Mouse (Mus musculus) embryonic facial prominence, embryonic 14.5 days (tissue): ENCODE measurements around the gene Dzip1. TPM values are rescaled to one million over a fixed set of nuclear protein-coding genes. Genes with fewer than 3 reads are reported as not detected.

Source experiments
- ATAC-seq: fragments of 200-750 bp; cut with Nextera tagmentation; 2 replicates; pipeline ENCODE4 v1.8.0; 2017; ENCODE audit warnings: low read depth, moderate number of reproducible peaks, moderate TSS enrichment
- DNase-seq: peaks from one replicate; pipeline ENCODE4 v3.0.0-alpha.2; 2015; ENCODE audit warnings: low spot score
- H3K27ac ChIP-seq: fragments of 300-500 bp; sonication (generic); replicated peaks from 2 replicates; pipeline ENCODE4 v1.5.1; 2014; ENCODE audit warnings: low read depth, mild to moderate bottlenecking, low read length, moderate library complexity
- H3K27me3 ChIP-seq: fragments of 300-500 bp; sonication (generic); replicated peaks from 2 replicates; pipeline ENCODE4 v1.6.1; 2014; ENCODE audit warnings: low read length; ENCODE audit not compliant: control insufficient read depth, insufficient read depth
- H3K36me3 ChIP-seq: fragments of 300-500 bp; sonication (generic); 2 replicates; pipeline ENCODE4 v1.6.1; 2014; ENCODE audit warnings: low read length, mixed read lengths; ENCODE audit not compliant: control insufficient read depth, insufficient read depth
- H3K4me1 ChIP-seq: fragments of 300-500 bp; sonication (generic); 2 replicates; pipeline ENCODE4 v1.6.1; 2014; ENCODE audit warnings: antibody characterized with exemption, low read length; ENCODE audit not compliant: control insufficient read depth, insufficient read depth
- H3K4me2 ChIP-seq: fragments of 300-500 bp; sonication (generic); 2 replicates; pipeline ENCODE4 v1.6.1; 2014; ENCODE audit warnings: low read depth, mild to moderate bottlenecking, low read length, moderate library complexity, mixed read lengths
- H3K4me3 ChIP-seq: fragments of 300-500 bp; sonication (generic); 2 replicates; pipeline ENCODE4 v1.5.1; 2014; ENCODE audit warnings: low read depth, mild to moderate bottlenecking, low read length
- H3K9ac ChIP-seq: fragments of 300-500 bp; sonication (generic); 2 replicates; pipeline ENCODE4 v1.6.1; 2014; ENCODE audit warnings: low read depth, mild to moderate bottlenecking, low read length, moderate library complexity, mixed read lengths
- H3K9me3 ChIP-seq: fragments of 300-500 bp; sonication (generic); 2 replicates; pipeline ENCODE4 v1.6.1; 2016; ENCODE audit warnings: low read length; ENCODE audit not compliant: control insufficient read depth
- WGBS: fragments of 180-500 bp; shearing (Covaris S2); extraction: QIAGEN DNeasy Blood & Tissue Kit; methylation state at CpG from one replicate; pipeline ENCODE4 v1.1.7; 2014; 5-methylcytosine and 5-hydroxymethylcytosine counted together
- polyA plus RNA-seq: library from polyadenylated mRNA; unstranded; fragments of >200 nt; fragmentation: Nextera tagmentation; extraction: Ambion mirVana; gene quantifications from 2 replicates; pipeline ENCODE4 v1.2.1, GENCODE M21; 2014

The Dzip1 gene
- polyA plus RNA-seq, 1 experiment from 2014 or later = 20.0 TPM

DNA sequence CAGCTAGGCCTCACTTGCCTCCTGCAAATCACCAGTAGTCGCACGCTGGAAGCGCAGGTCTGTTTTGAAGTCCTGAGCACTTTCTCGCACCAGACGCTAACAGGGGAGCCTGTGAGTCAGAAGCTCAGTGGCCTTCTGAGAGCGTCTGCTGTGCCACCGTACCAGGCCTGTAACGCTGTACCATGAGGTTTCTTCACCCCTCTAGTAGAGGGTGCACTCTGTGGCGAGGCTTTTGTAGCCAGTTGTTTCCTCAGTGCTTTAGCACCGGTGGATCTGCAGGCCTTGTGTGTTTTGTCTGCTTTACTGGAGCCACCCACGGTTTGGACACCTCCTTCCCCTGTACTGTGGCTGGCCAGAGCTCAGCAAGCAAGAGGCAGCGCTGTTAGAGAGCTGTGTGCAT lies 16.8 kb upstream of the Dzip1 start:
- WGBS = 53% methylated on average over 12 of the region's 12 CpGs
- no peak overlapping the region for H3K9ac ChIP-seq
- H3K36me3 ChIP-seq = no peaks in the 10 kb centered on the region
- H3K4me2 ChIP-seq = no peak overlapping the region
- no peak for DNase-seq
- no peak overlapping the region for H3K4me3 ChIP-seq
- peaks cover 15% of the 10 kb centered on the region for H3K4me1 ChIP-seq
- ATAC-seq = no peak
- H3K9me3 ChIP-seq = no peaks in the 10 kb centered on the region
- H3K27ac ChIP-seq = no peak overlapping the region
- no peaks in the 10 kb centered on the region for H3K27me3 ChIP-seq

DNA sequence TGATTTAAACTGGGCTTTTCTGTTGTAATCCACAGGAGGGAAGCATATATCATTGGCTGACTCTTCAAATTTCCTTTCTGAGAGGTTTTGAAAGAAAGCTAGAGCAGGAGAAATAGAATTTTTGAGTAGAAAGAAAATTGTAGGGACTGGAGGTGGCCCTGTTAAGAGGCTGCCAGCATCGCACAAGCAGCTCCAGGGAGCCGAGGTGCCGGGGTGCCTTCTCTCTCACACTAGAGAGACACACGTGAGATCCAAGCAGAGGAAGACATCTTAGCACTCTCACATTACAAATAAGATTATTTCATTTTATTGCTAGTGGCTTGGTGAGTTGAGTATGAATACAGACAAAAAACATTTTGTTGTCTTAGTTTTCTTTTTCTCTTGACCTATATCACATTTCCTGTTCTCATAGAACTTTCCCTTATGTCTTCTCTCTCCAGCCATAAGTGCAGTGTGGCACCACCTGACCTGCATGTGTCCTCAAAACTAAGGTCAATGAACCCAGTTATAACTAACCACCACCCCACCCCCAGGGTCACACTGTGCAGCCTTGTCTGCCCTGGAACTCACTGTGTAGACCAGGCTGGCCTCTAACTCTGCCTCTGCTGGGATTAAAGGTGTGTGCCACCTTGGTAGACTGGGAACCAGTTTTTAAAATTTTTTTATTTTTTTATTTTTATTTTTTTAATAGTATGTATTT lies 15.7 kb upstream of the Dzip1 start:
- 76% methylated on average over 4 of the region's 4 CpGs for WGBS
- no peak overlapping the region for H3K27ac ChIP-seq
- no peak for DNase-seq
- H3K9me3 ChIP-seq = no peaks in the 10 kb centered on the region
- no peak for ATAC-seq
- peaks cover 20% of the 10 kb centered on the region for H3K4me1 ChIP-seq
- no peaks in the 10 kb centered on the region for H3K27me3 ChIP-seq
- no peak overlapping the region for H3K4me3 ChIP-seq
- H3K36me3 ChIP-seq = no peaks in the 10 kb centered on the region
- no peak overlapping the region for H3K4me2 ChIP-seq
- H3K9ac ChIP-seq = no peak overlapping the region

DNA sequence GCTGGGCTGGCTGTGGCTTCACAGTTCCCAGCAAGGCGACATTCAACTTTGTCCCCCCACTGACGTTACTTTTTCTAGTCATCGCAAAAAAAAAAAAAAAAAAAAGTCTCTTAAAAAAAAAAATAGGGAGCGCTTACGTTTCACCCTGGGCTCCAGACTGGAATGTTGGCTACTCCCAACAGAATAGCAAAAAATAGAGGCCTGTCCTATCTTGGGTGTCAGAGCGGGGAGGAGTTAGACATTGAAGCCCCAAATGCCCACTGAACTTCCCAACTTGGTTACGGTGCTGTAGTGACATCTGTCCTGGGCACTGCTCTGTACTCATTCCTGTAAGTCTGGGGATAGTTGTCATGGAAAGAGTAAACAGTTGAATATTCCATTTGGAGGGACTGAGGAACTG lies 13.3 kb upstream of the Dzip1 start:
- Histone ChIP-seq H3K4me1 (peaks cover 17% of the 10 kb centered on the region), H3K27me3 (no peaks in the 10 kb centered on the region), H3K9ac (peak overlapping the region; percentile 99), H3K27ac (peak overlapping the region; percentile 94; the same call in 1 of the 2 replicates), H3K4me2 (peak overlapping the region; percentile 83), H3K4me3 (peak overlapping the region; percentile 98), H3K36me3 (no peaks in the 10 kb centered on the region), H3K9me3 (no peaks in the 10 kb centered on the region)
- WGBS = 0% methylated on average over 7 of the region's 7 CpGs
- DNase-seq (peak; percentile 39), ATAC-seq (no peak)

DNA sequence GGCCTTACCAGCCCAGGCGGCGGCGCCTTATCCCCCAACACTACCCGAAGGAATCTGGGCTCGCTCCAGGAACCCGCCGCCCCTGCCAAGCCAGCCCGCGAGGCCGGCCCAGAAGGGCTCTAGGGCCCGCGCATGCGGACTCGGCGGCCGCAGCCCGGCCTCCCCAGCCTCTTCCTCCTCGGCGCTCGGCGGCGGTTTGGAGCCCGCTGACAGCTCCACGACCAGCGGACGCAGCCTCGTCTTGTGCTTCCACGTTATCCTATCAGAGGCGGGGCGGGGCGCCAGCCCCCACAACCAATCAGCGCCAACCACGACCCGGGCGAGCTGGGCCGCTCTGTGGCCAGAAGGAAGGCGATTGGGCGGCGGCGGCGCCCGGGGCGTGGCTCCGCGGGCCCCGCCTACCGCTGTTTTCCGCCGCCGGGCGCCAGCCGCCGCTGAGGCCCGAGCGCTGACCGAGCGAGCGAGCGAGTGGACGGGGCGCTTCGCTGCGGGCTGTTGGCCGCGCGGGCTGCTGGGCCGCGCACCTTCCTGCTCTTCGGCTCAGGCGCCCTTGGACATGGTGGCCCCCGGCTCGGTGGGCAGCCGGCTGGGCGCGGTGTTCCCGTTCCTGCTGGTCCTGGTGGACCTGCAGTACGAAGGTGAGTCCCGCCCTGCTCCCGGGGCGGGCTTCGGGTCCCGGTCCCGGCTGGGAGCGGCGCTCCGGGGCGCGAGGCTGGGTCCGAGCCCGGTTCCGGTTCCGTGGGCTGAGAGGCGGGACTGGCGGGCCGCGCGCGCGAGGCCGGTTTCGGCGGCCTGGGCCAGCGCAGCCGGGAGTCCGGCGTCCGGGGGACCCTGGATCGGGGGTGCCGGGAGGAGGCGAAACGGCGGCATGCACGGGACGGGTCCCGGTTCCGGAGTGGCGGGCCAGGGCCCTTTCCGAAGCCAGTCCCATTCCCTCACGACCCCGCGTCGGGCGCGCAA lies 12.6 kb upstream of the Dzip1 start, which contains the start of gene Dnajc3:
Gene Dnajc3, plus strand, starts transcription at position 444 of the 960 bp plus-strand sequence.
- H3K9me3 ChIP-seq = no peaks in the 10 kb centered on the region
- peak within 1 kb of the TSS; percentile 99 for H3K9ac ChIP-seq
- no peaks in the 10 kb centered on the region for H3K27me3 ChIP-seq
- peak within 1 kb of the TSS; percentile 94 for H3K27ac ChIP-seq
- no peaks in the 10 kb centered on the region for H3K36me3 ChIP-seq
- peak within 1 kb of the TSS; percentile 83 for H3K4me2 ChIP-seq
- peak; percentile 100 for ATAC-seq
- H3K4me3 ChIP-seq = peak within 1 kb of the TSS; percentile 98
- under 1% methylated on average over 55 of the region's 124 CpGs for WGBS
- H3K4me1 ChIP-seq = peaks cover 17% of the 10 kb centered on the region
- peak; percentile 99 for DNase-seq

DNA sequence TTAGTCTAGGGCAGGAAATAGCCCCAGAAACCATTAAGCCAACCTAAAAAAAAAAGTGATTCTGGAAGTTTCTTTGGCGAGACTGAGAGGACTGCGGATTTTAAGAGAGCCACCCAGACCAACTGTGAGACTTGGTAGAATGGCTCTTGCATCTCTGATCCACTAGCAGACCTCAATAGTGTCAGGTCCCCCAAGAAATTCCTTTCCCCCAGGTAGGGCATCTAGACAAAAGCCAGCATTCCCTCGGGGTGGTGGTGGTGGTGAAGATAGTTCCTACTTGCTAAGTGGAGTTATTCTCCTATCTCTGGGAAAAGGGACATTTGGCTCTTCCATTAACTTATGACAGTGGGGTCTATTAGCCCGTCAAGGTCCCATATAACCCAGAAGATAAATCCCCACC lies 11.7 kb upstream of the Dzip1 start:
- DNase-seq (no peak), ATAC-seq (peak; percentile 1; the same call in 1 of the 2 replicates)
- peak overlapping the region; percentile 98 for H3K4me3 ChIP-seq
- no peaks in the 10 kb centered on the region for H3K36me3 ChIP-seq
- H3K9ac ChIP-seq = peak overlapping the region; percentile 70
- H3K27ac ChIP-seq = peak overlapping the region; percentile 77; the same call in 1 of the 2 replicates
- peak overlapping the region; percentile 73 for H3K4me2 ChIP-seq
- H3K4me1 ChIP-seq = peaks cover 17% of the 10 kb centered on the region
- 31% methylated on average over 4 of the region's 4 CpGs for WGBS
- no peaks in the 10 kb centered on the region for H3K27me3 ChIP-seq
- H3K9me3 ChIP-seq = no peaks in the 10 kb centered on the region

DNA sequence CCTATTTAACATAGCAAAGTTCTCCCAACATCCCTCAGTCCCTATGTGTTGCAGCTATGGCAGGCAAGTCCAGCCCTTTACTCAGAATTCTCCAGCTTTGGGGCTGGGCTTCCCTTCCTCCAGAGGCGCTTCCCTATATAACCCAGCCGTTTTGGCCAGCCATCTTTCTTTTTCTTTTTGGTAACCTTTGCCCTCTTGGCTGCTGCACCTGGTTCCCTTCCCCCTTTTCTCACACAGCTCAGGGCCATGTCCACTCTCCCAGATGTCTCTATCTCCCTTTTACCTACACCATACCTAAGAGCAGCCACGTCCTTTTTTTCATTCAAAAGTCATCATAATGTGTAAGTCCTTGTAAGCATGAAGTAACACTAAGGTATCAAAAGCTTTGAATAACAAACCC lies 11.0 kb upstream of the Dzip1 start:
- no peak overlapping the region for H3K4me3 ChIP-seq
- H3K9ac ChIP-seq = no peak overlapping the region
- no peak overlapping the region for H3K4me2 ChIP-seq
- DNase-seq = no peak
- H3K4me1 ChIP-seq = peaks cover 17% of the 10 kb centered on the region
- no peak for ATAC-seq
- no peaks in the 10 kb centered on the region for H3K27me3 ChIP-seq
- no peaks in the 10 kb centered on the region for H3K9me3 ChIP-seq
- whole genome bisulfite sequencing = 58% methylated on average over 3 of the region's 3 CpGs
- no peak overlapping the region for H3K27ac ChIP-seq
- H3K36me3 ChIP-seq = no peaks in the 10 kb centered on the region

DNA sequence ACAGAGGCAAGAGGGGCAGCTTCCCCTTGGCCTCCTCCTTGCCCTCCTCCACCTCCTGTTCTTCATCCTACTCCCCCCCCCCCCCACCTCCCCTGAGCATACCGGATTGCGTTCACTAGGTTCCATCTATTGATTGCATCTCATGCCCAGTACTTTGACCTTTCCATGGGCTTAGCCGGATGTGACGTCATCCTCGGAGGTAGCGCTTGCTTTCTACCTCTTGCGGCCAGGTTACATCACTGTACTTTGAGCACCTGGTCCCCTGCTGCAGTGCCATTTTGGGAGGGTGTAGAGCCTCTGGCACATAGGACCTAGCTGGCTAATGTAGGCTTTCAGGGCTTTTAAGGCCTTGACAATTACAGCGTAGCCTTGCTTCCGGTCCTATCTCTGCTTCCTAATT lies 9.4 kb upstream of the Dzip1 start:
- peaks cover 14% of the 10 kb centered on the region for H3K4me1 ChIP-seq
- WGBS = 82% methylated on average over 9 of the region's 9 CpGs
- H3K36me3 ChIP-seq = no peaks in the 10 kb centered on the region
- H3K27me3 ChIP-seq = no peaks in the 10 kb centered on the region
- H3K4me2 ChIP-seq = no peak overlapping the region
- no peak overlapping the region for H3K4me3 ChIP-seq
- no peak for ATAC-seq
- no peaks in the 10 kb centered on the region for H3K9me3 ChIP-seq
- H3K9ac ChIP-seq = no peak overlapping the region
- no peak overlapping the region for H3K27ac ChIP-seq
- DNase-seq = no peak

DNA sequence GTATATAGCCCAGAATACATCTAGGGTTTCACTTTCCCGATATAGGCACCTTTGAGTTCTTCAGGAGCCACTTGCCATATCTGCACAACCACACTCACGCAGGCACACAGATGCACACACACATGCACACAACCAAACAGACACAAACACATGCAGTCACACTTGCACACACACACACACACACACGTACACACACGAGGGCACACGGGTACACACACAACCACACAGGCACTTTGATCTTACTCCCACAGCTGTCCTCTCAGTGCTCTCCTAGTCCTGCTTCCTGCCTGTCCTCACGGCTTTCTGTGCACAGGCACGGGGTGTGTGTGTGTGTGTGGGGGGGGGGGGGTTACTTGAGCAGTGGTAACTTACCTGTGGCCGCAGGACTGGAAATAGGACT lies 7.7 kb upstream of the Dzip1 start:
- no peaks in the 10 kb centered on the region for H3K27me3 ChIP-seq
- ATAC-seq = no peak
- DNase-seq = no peak
- no peak overlapping the region for H3K4me2 ChIP-seq
- WGBS = 60% methylated on average over 7 of the region's 8 CpGs
- H3K9me3 ChIP-seq = no peaks in the 10 kb centered on the region
- H3K9ac ChIP-seq = no peak overlapping the region
- H3K27ac ChIP-seq = no peak overlapping the region
- no peak overlapping the region for H3K4me3 ChIP-seq
- no peaks in the 10 kb centered on the region for H3K36me3 ChIP-seq
- 0 out of 2 replicates have a peak, but pooled peaks cover 5% of the 10 kb centered on the region for H3K4me1 ChIP-seq
